Mouse (Mus musculus) midbrain, postnatal 0 days (tissue): Measurements from ENCODE around the gene Kmt5c. TPM values are rescaled to one million over a fixed set of nuclear protein-coding genes. Genes with fewer than 3 reads are reported as not detected.
"Not testable (repeated sequence)": the region's sequence is repeated elsewhere in the genome, so short reads cannot be mapped to it uniquely, and the experiment has no call there.

Experiments used
- ATAC-seq: fragments of 200-750 bp; cut with Nextera tagmentation; 2 replicates; pipeline ENCODE4 v1.8.0; 2017; ENCODE audit warnings: moderate number of reproducible peaks, mild to moderate bottlenecking, moderate TSS enrichment, moderate library complexity; ENCODE audit not compliant: low FRiP score
- DNase-seq: peaks from one replicate; pipeline ENCODE4 v3.0.0-alpha.2; 2015; ENCODE audit warnings: low spot score
- H3K27ac ChIP-seq: fragments of 300-500 bp; sonication (generic); 2 replicates; pipeline ENCODE4 v1.5.1; 2014; ENCODE audit warnings: low read depth, mild to moderate bottlenecking, low read length, mixed read lengths
- H3K27me3 ChIP-seq: fragments of 300-500 bp; sonication (generic); 2 replicates; pipeline ENCODE4 v1.6.1; 2014; ENCODE audit warnings: low read length, control low read depth, mixed read lengths; ENCODE audit not compliant: insufficient read depth
- H3K36me3 ChIP-seq: fragments of 300-500 bp; sonication (generic); 2 replicates; pipeline ENCODE4 v1.6.1; 2014; ENCODE audit warnings: low read length, control low read depth, mixed read lengths; ENCODE audit not compliant: insufficient read depth
- H3K4me1 ChIP-seq: fragments of 300-500 bp; sonication (generic); 2 replicates; pipeline ENCODE4 v1.6.1; 2014; ENCODE audit warnings: mild to moderate bottlenecking, control low read depth, antibody characterized with exemption, low read length, mixed read lengths; ENCODE audit not compliant: insufficient read depth
- H3K4me2 ChIP-seq: fragments of 300-500 bp; sonication (generic); 2 replicates; pipeline ENCODE4 v1.6.1; 2014; ENCODE audit warnings: low read depth, mild to moderate bottlenecking, low read length, mixed read lengths; ENCODE audit not compliant: poor library complexity, severe bottlenecking
- H3K4me3 ChIP-seq: fragments of 300-500 bp; sonication (generic); 2 replicates; pipeline ENCODE4 v1.5.1; 2014; ENCODE audit warnings: low read depth, mild to moderate bottlenecking, low read length, moderate library complexity
- H3K9ac ChIP-seq: fragments of 300-500 bp; sonication (generic); replicated peaks from 2 replicates; pipeline ENCODE4 v1.6.1; 2014; ENCODE audit warnings: mild to moderate bottlenecking, low read length, moderate library complexity, mixed read lengths; ENCODE audit not compliant: poor library complexity, severe bottlenecking
- H3K9me3 ChIP-seq: fragments of 300-500 bp; sonication (generic); 2 replicates; pipeline ENCODE4 v1.6.1; 2016; ENCODE audit warnings: low read length, control low read depth
- CTCF ChIP-seq: IDR thresholded peaks from 2 replicates; pipeline ENCODE4 v1.5.1; 2016; ENCODE audit warnings: antibody characterized with exemption, mild to moderate bottlenecking
- WGBS: fragments of 180-500 bp; shearing (Covaris S2); extraction: QIAGEN DNeasy Blood & Tissue Kit; methylation state at CpG from one replicate; pipeline ENCODE4 v1.1.7; 2014; 5-methylcytosine and 5-hydroxymethylcytosine counted together
- polyA plus RNA-seq: library from polyadenylated mRNA; unstranded; fragments of >200 nt; fragmentation: Nextera tagmentation; extraction: Ambion mirVana; gene quantifications from 2 replicates; pipeline ENCODE4 v1.2.1, GENCODE M21; 2015
- total RNA-seq: library from RNA; depleted of rRNA; stranded (reverse); fragments of >200 nt; gene quantifications from 2 replicates; pipeline ENCODE4 v1.2.3, GENCODE M21; 2014

The Kmt5c gene
- total and polyA plus RNA-seq, 2 experiments from 2014 or later = 33.1 to 48.8 TPM

DNA sequence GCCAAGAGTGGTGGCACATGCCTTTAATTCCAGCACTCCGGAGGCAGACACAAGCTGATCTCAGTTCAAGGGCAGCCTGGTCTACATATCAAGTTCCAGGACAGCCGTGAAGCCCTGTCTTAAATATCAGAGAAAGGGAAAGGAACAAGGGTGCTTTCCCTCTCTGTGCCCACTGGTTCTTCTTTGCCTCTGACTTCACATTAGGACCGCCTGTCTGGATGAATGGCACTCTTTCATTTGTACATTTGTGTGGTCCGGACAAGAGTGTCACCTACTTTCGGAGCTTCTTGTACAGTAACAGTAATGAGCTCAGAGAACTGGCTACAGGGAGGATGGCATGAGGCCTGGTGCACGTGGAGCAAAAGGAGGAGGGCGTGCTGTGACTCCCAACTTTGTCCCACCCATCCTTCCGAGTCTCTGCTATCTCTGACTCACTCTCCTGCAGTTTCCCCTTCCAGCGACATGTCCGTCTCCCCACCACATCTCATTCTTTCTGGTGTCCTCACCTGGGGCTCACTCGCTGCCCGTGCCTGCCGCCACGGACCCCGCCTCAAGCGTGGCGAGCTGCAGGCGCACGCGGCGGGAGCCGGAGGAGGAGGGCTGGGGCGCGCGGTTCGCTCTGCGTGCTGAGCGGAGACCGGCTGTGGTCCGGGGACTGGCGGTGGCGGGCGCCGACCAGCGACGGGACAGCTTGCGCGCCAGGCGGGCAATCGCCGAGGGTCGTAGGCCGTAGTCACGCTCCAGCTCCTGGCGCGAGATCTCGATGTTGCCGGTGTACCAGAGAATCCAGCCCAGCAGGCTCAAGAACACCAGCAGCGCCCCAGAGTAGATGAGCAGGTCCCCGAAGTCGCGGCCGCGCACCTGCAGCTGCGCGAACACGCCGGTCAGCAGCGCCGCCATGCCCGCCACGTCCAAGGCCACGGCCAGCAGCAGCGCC is 48.9 kb downstream of the Kmt5c start:
- DNase-seq = peak; percentile 63
- TF ChIP-seq CTCF = peak; percentile 35
- no peaks in the 10 kb centered on the region for H3K9me3 ChIP-seq
- H3K27me3 ChIP-seq = no peaks in the 10 kb centered on the region
- H3K4me3 ChIP-seq = peak overlapping the region; percentile 57
- 2% methylated on average over 51 of the region's 64 CpGs for WGBS
- peak overlapping the region; percentile 89 for H3K27ac ChIP-seq
- peak; percentile 45 for ATAC-seq
- H3K36me3 ChIP-seq = peaks cover 5% of the 10 kb centered on the region; the same call in 1 of the 2 replicates
- peak overlapping the region; percentile 85 for H3K9ac ChIP-seq
- peak overlapping the region; percentile 91 for H3K4me2 ChIP-seq
- H3K4me1 ChIP-seq = peaks cover 3% of the 10 kb centered on the region; the same call in 1 of the 2 replicates

DNA sequence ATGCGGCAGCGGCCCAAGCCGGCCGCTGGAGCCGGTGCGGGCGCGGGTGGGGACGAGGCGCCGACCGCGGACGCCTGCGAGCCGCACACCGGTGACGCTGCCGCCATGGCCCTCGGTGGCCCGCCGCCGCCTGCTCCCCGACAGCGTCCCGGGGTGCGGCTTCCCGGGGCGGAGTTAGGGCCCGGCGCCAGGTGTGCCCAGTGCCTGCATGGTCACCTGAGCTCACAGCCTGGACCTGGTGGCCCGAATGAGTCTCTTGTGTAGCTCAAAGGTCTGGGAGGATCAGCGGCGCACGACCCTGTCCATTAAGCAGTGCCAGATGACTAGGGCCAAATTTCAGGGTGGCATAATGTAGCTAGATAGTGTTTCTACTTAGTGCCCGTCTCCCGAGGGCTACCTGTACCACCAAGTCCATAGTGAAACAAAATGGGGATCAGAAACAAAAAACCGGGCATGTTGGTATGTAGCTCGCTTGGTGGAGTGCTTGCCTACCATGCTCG is 49.6 kb downstream of the Kmt5c start, which contains the start of gene Tmem238:
Gene Tmem238, minus strand, starts transcription at position 221 of the 500 bp plus-strand sequence.
- Histone ChIP-seq H3K4me3 (peak within 1 kb of the TSS; percentile 57), H3K36me3 (peaks cover 9% of the 10 kb centered on the region), H3K4me2 (peak within 1 kb of the TSS; percentile 91), H3K9ac (peak within 1 kb of the TSS; percentile 85), H3K27ac (peak within 1 kb of the TSS; percentile 89), H3K27me3 (no peaks in the 10 kb centered on the region), H3K4me1 (peaks cover 3% of the 10 kb centered on the region; the same call in 1 of the 2 replicates), H3K9me3 (no peaks in the 10 kb centered on the region)
- 10% methylated on average over 39 of the region's 40 CpGs for WGBS
- DNase-seq (no peak), ATAC-seq (no peak; the same call in 1 of the 2 replicates)
- TF ChIP-seq CTCF = no peak

DNA sequence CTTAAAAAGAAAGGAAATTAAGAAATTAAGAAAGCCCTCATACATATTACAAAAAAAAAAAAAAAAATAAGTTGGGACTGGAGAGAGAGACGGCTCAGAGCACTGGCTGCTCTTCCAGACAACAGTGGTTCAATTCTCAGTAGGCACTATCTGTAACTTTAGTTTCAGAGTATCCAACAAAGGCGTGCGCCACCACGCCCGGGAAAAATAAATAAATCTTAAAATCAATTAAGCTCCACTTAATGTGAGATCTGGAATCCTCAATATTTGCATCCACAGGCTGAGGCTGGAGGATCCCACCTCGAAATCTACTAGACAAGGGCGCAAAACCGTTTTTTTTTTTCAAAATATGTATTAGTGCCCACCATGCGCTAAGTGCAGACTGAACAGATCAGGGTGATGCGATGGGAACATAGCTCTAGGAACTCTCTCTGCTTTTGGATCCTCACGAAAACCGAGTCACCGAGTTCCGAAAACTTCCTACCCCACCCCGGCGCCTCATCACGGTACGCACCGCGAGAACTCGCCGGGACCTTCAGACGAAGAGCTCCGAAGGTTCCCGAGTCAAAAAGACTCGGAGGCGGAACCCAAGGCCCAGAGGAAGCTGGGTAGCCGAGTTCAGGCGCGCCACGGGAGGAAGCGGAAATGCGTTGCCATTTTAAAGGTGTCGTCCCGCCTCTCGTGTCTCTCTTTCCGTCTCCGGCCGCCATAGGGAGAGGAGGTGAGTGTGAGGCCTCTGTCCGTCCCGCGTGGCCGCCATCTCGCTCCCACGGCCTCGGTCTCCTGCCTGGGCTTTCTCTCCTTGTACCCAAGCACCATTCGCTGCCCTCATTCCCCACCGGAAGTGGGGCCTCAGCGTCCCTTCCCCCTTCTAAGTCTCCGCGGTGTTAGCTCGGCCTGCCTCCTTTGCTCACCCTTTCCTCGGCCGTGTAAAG is 52.6 kb downstream of the Kmt5c start, which contains the start of gene Rpl28:
Gene Rpl28, plus strand, starts transcription at position 597 of the 935 bp plus-strand sequence.
- ATAC-seq (peak; percentile 88), DNase-seq (peak; percentile 98)
- 1% methylated on average over 54 of the region's 54 CpGs for WGBS
- H3K9me3 ChIP-seq = no peaks in the 10 kb centered on the region
- peaks cover 15% of the 10 kb centered on the region; the same call in 1 of the 2 replicates for H3K36me3 ChIP-seq
- no peaks in the 10 kb centered on the region for H3K27me3 ChIP-seq
- peaks cover 3% of the 10 kb centered on the region; the same call in 1 of the 2 replicates for H3K4me1 ChIP-seq
- peak within 1 kb of the TSS; percentile 75 for H3K4me2 ChIP-seq
- peak within 1 kb of the TSS; percentile 92 for H3K27ac ChIP-seq
- TF ChIP-seq CTCF = no peak
- peak within 1 kb of the TSS; percentile 96 for H3K9ac ChIP-seq
- H3K4me3 ChIP-seq = peak within 1 kb of the TSS; percentile 70

DNA sequence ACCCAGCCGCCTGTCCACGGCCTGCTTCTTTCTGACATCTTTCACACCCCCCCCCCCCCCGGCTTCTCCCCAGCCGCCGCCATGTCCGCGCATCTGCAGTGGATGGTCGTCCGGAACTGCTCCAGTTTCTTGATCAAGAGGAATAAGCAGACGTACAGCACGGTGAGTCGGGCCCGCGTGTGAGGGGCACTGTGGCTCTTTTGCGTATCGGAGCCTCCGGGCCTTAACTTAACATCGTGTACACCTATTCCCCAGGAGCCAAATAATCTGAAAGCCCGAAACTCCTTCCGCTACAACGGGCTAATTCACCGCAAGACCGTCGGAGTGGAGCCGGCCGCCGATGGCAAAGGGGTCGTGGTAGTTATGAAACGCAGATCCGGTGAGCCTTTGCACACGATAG is 53.3 kb downstream of the Kmt5c start:
- not testable (repeated sequence) for H3K9me3 ChIP-seq, H3K27me3 ChIP-seq, H3K4me1 ChIP-seq, DNase-seq
- peak; percentile 18 for ATAC-seq
- H3K27ac ChIP-seq = peak overlapping the region; percentile 92
- under 1% methylated on average over 31 of the region's 31 CpGs for WGBS
- peak overlapping the region; percentile 70 for H3K4me3 ChIP-seq
- peak overlapping the region; percentile 75 for H3K4me2 ChIP-seq
- peaks cover 15% of the 10 kb centered on the region; the same call in 1 of the 2 replicates for H3K36me3 ChIP-seq
- peak overlapping the region; percentile 96 for H3K9ac ChIP-seq

DNA sequence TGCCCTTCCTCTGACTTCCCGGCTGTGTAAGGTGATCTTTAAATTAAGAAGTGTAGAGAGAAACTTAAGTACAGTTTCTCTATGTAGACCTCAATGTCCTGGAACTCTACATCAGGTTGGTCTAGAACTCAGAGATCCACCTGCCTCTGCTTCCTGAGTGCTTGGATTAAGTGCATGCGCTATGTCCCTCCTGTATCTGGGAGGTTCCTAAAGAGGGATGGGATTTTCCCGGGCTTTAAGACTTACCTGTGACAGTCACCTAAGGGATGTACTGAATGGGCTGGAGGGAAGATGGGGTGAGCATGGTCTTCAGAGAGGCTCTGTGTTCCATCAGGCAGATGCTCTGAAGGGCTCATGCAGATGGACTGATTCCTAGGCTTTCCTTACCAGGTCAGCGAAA is 53.8 kb downstream of the Kmt5c start:
- H3K4me2 ChIP-seq = peak overlapping the region; percentile 75
- no peaks in the 10 kb centered on the region for H3K9me3 ChIP-seq
- DNase-seq (no peak), ATAC-seq (no peak)
- no peak overlapping the region for H3K27ac ChIP-seq
- peaks cover 15% of the 10 kb centered on the region; the same call in 1 of the 2 replicates for H3K36me3 ChIP-seq
- peak overlapping the region; percentile 96 for H3K9ac ChIP-seq
- H3K27me3 ChIP-seq = no peaks in the 10 kb centered on the region
- H3K4me3 ChIP-seq = peak overlapping the region; percentile 70
- H3K4me1 ChIP-seq = no peaks in the 10 kb centered on the region; the same call in 1 of the 2 replicates
- WGBS = 37% methylated on average over 4 of the region's 4 CpGs
- no peak for TF ChIP-seq CTCF
